Mouse (Mus musculus) heart, embryonic 10.5 days (tissue): ENCODE data around the gene Anks1. TPM values are rescaled to one million over a fixed set of nuclear protein-coding genes. Genes with fewer than 3 reads are reported as not detected.
"Not testable (repeated sequence)": the region's sequence is repeated elsewhere in the genome, so short reads cannot be mapped to it uniquely, and the experiment has no call there.

ENCODE experiments used
- DNase-seq: peaks from one replicate; pipeline ENCODE4 v3.0.0-alpha.2; 2017; ENCODE audit warnings: low spot score
- H3K27ac ChIP-seq: fragments of 300-500 bp; sonication (generic); 2 replicates; pipeline ENCODE4 v1.5.1; 2016; ENCODE audit warnings: mild to moderate bottlenecking
- H3K27me3 ChIP-seq: fragments of 300-500 bp; sonication (generic); 2 replicates; pipeline ENCODE4 v1.6.1; 2016; ENCODE audit warnings: mild to moderate bottlenecking; ENCODE audit not compliant: poor library complexity, insufficient read depth, severe bottlenecking
- H3K36me3 ChIP-seq: fragments of 300-500 bp; sonication (generic); 2 replicates; pipeline ENCODE4 v1.6.1; 2016; ENCODE audit warnings: mild to moderate bottlenecking, moderate library complexity
- H3K4me1 ChIP-seq: fragments of 300-500 bp; sonication (generic); 2 replicates; pipeline ENCODE4 v1.6.1; 2016; ENCODE audit warnings: mild to moderate bottlenecking
- H3K4me3 ChIP-seq: fragments of 300-500 bp; sonication (generic); 2 replicates; pipeline ENCODE4 v1.5.1; 2016; ENCODE audit warnings: mild to moderate bottlenecking, moderate library complexity
- H3K9me3 ChIP-seq: fragments of 300-500 bp; sonication (generic); 2 replicates; pipeline ENCODE4 v1.6.1; 2016; ENCODE audit warnings: mild to moderate bottlenecking, moderate library complexity
- WGBS: fragments of 180-500 bp; shearing (Covaris S2); methylation state at CpG from one replicate; pipeline ENCODE4 v1.1.7; 2016; 5-methylcytosine and 5-hydroxymethylcytosine counted together
- polyA plus RNA-seq: library from polyadenylated mRNA; unstranded; fragments of >200 nt; fragmentation: Nextera tagmentation; extraction: Ambion mirVana; gene quantifications from 2 replicates; pipeline ENCODE4 v1.2.1, GENCODE M21; 2016

Anks1 gene
- polyA plus RNA-seq, 1 experiment from 2014 or later, result 10.4 TPM

DNA sequence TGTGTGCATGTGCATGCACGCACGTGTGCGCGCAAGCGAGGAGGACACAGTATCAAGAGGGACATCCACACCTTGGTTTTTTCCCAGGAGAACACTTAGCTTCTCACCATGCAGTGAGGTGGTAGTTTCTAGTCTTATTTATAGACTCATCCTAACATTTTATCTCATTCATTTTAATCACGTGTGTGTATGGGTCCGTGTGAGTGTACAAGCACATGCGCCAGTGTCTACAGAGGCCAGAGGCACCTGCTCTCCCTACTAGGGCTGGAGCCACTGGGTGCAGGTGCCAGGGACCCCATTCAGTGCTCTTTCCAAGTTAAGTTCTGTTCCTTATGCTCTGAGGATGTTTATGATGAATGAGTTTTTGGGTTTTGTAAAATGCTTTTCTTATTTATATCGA is 48.5 kb downstream of the Anks1 start:
- Histone ChIP-seq H3K4me1 (peaks cover 15% of the 10 kb centered on the region), H3K27ac (no peak overlapping the region), H3K4me3 (no peak overlapping the region), H3K9me3 (no peaks in the 10 kb centered on the region), H3K27me3 (no peaks in the 10 kb centered on the region), H3K36me3 (no peaks in the 10 kb centered on the region)
- 90% methylated on average over 9 of the region's 9 CpGs for WGBS
- no peak for DNase-seq

DNA sequence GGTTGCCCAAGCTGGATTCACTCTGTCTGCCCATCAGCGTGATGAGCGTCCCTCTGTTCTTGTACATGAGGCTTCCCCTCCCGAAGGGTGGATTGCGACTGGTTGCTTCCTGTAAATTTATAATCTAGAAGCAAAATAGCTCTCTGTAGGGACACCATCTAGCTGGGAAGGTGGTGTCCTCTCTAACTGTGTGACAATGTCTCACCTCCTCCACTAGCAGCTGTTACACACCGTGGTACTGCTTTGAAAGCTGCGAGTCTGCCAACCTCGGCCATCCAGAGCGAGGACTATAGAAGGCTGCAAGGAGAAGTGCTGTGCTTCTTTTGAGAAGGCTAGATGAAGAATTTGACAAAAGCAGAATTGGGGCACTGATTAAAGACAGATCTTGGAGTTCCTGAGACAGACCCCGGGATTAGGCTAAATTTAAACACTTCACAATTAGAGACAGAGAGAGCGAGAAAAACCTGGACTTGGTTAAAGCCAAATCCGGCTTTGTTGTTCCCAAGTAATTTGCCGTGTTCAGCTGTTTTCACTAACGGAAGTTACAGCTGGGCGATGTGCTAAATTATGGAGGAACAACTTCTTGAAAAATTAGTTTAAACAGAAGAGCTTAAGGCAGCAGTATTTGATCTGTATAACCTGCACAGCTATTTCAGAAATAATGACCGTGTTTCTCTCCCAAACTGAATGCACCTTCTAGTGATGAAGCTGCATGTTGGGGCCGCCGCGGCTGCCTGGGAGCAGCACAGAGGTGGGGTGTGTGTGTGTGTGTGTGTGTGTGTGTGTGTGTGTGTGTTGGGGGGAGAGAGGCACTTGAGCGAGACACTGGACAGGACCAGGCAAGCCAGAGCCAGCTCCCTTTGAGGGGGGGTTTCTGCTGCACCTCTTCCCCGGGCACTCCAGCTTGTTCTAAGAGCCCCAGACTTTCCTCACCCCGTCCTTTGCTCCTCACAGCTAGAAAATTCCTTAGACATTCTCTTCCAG is 51.3 kb downstream of the Anks1 start:
- no peaks in the 10 kb centered on the region for H3K27me3 ChIP-seq
- no peak overlapping the region for H3K27ac ChIP-seq
- no peaks in the 10 kb centered on the region for H3K36me3 ChIP-seq
- WGBS, result 81% methylated on average over 21 of the region's 21 CpGs
- peaks cover 27% of the 10 kb centered on the region for H3K4me1 ChIP-seq
- DNase-seq, result no peak
- H3K4me3 ChIP-seq, result no peak overlapping the region
- no peaks in the 10 kb centered on the region for H3K9me3 ChIP-seq

GRCm38 (mm10) chr17:27963120-27963519 is 54.0 kb downstream of the Anks1 start:
- not testable (repeated sequence) for H3K27ac ChIP-seq, H3K9me3 ChIP-seq, H3K27me3 ChIP-seq, H3K36me3 ChIP-seq, DNase-seq, H3K4me3 ChIP-seq
- peaks cover 29% of the 10 kb centered on the region for H3K4me1 ChIP-seq
- 84% methylated on average over 7 of the region's 7 CpGs for WGBS

DNA sequence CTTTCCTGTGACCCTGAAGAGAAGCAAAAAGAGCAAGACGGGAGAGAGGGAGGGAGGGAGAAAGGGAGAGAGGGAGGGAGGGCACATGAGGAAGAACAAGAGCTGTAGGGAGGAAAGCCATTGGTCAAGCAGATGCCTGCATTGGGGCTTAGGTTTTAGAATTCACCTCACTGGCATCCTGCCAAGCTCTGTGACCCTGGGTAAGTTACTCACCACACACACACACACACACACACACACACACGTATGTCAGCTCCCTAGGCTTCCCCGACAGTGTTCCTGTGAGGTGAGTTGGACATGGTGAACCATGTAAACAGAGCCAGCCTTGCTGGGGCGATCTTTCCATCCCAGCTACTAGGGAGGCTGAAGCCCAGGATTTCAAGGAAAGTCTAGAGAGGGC is 55.5 kb downstream of the Anks1 start:
- DNase-seq, result no peak
- Histone ChIP-seq H3K9me3 (no peaks in the 10 kb centered on the region), H3K4me1 (peaks cover 42% of the 10 kb centered on the region), H3K27ac (no peak overlapping the region), H3K27me3 (no peaks in the 10 kb centered on the region), H3K36me3 (no peaks in the 10 kb centered on the region), H3K4me3 (no peak overlapping the region)
- 70% methylated on average over 4 of the region's 4 CpGs for WGBS

- H3K27ac ChIP-seq, result no peak overlapping the region
- H3K9me3 ChIP-seq, result no peaks in the 10 kb centered on the region
- H3K27me3 ChIP-seq, result no peaks in the 10 kb centered on the region
- DNase-seq, result no peak
- H3K4me3 ChIP-seq, result no peak overlapping the region
- H3K4me1 ChIP-seq, result peaks cover 49% of the 10 kb centered on the region
- 83% methylated on average over 10 of the region's 10 CpGs for WGBS
- no peaks in the 10 kb centered on the region for H3K36me3 ChIP-seq
Measured at GRCm38 (mm10) chr17:27965292-27965691, 56.2 kb downstream of the Anks1 start.

- H3K4me3 ChIP-seq, result no peak overlapping the region
- no peaks in the 10 kb centered on the region for H3K27me3 ChIP-seq
- 73% methylated on average over 4 of the region's 4 CpGs for WGBS
- peaks cover 48% of the 10 kb centered on the region for H3K4me1 ChIP-seq
- no peaks in the 10 kb centered on the region for H3K36me3 ChIP-seq
- no peak overlapping the region for H3K27ac ChIP-seq
- DNase-seq, result no peak
- no peaks in the 10 kb centered on the region for H3K9me3 ChIP-seq
Measured at GRCm38 (mm10) chr17:27966056-27966455, 57.0 kb downstream of the Anks1 start.

DNA sequence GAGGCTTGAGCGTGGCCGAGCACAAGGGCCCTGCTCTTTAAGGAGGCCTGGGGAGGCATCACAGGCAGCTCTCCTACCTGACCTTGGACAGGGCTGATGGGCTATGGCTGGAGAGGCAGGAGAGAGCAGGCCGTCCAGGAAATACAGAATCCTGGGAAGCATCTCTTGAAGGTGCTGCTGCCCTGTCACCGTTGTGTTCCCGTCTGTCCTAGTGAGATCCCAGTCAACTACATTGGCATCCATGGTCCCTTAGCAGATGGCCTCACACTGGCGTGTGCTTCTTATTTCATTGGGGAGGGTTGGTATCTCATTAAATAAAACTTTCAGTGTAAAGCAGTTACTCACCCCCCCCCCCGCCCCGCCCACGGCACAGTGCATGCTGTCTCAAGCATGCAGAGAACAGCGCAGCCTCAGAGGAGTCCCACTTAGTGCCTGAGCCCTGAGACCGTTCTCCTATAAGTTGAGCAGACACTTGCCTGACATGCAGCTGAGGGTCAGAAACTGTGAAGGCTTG is 57.5 kb downstream of the Anks1 start:
- H3K27ac ChIP-seq, result no peak overlapping the region
- 82% methylated on average over 11 of the region's 11 CpGs for whole genome bisulfite sequencing

DNA sequence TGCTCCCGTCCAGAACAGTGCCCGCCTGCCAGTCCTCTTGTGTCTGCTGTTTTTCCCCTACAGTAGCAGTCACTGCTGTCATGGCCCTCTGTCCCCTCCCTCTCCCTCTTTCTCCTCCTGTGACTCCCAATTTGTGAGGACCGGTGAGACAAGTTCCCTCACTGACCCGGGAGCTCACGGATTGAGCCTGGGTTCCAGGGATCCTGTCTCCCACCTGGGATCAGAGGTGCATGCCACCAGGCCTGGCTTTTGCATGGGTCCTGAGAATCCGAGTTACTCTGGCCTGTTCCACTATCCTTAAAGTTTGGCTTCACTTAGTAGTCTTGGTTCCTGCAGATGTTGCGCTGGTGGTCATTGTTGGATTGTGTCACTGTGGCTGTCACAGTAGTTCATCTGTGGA is 58.4 kb downstream of the Anks1 start:
- Histone ChIP-seq H3K4me1 (peaks cover 49% of the 10 kb centered on the region), H3K4me3 (no peak overlapping the region), H3K36me3 (no peaks in the 10 kb centered on the region), H3K27me3 (no peaks in the 10 kb centered on the region), H3K27ac (no peak overlapping the region), H3K9me3 (no peaks in the 10 kb centered on the region)
- WGBS, result 87% methylated on average over 7 of the region's 7 CpGs
- DNase-seq, result no peak

More for the DNA sequence above, 57.5 kb downstream of the Anks1 start:
- Histone ChIP-seq H3K4me3 (no peak overlapping the region), H3K9me3 (no peaks in the 10 kb centered on the region), H3K4me1 (peaks cover 48% of the 10 kb centered on the region), H3K27me3 (no peaks in the 10 kb centered on the region), H3K36me3 (no peaks in the 10 kb centered on the region)
- DNase-seq, result no peak

DNA sequence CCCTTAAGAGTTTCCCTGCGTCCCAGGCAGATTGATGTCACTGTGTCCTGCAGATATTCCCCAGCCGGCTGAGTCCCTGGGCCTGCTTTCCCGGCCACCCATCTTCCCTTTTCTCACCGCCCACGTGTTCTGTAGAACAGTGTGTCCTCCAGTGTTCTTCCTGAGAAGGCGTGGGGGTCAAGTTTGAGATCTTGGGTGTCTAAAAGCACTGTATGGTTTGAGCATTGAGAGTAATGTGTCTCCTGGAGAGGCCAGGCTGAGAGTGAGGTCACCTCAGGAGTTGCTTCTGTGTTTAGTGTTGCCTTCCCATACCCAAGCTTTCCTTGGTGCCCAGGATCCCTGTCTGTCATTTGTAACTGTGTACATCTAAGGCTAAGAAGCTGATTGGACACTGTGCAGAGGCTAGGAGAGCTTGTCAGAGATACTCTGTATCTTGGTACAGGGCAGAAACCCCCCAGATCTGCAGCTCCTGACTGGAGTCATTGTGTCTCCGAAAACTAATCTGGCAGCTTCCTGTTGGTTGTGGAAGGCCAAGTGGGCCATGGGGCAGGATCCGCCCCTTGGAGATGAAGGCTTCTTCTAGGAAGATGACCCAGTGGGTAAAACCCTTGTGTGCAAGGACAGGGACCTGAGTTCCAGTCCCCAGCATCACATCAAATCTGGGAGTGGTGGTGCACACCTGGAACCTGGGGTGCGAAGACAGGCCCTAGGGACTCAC is 59.1 kb downstream of the Anks1 start:
- DNase-seq, result no peak
- 0 out of 2 replicates have a peak overlapping the region, but pooled peaks have one; percentile 18 for H3K27ac ChIP-seq
- H3K36me3 ChIP-seq, result no peaks in the 10 kb centered on the region
- H3K4me1 ChIP-seq, result peaks cover 48% of the 10 kb centered on the region
- H3K9me3 ChIP-seq, result no peaks in the 10 kb centered on the region
- WGBS, result 69% methylated on average over 9 of the region's 9 CpGs
- no peak overlapping the region for H3K4me3 ChIP-seq
- H3K27me3 ChIP-seq, result no peaks in the 10 kb centered on the region

DNA sequence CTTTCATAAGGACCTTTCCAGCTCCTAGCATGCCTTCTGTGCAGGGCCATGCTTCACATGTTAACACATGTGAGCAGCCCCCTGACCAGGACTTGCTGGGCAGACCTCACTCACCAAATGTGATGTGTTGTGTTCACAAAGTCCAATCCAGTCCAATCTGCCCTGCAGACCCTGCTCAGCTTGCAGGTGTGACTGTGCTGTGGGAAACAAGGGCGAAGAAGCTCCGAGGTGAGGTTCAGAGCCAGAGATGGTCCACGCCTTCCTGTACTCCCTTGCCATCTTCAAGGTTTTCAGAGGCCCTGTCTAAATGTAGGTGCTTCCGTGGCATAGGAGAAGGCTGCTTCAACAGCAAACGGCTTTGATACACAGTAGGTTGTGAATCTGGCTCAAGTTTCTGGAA is 59.8 kb downstream of the Anks1 start:
- no peak for DNase-seq
- Histone ChIP-seq H3K4me1 (peaks cover 44% of the 10 kb centered on the region), H3K9me3 (no peaks in the 10 kb centered on the region), H3K27ac (0 out of 2 replicates have a peak overlapping the region, but pooled peaks have one; percentile 18), H3K36me3 (no peaks in the 10 kb centered on the region), H3K4me3 (no peak overlapping the region), H3K27me3 (no peaks in the 10 kb centered on the region)
- 91% methylated on average over 5 of the region's 5 CpGs for WGBS

DNA sequence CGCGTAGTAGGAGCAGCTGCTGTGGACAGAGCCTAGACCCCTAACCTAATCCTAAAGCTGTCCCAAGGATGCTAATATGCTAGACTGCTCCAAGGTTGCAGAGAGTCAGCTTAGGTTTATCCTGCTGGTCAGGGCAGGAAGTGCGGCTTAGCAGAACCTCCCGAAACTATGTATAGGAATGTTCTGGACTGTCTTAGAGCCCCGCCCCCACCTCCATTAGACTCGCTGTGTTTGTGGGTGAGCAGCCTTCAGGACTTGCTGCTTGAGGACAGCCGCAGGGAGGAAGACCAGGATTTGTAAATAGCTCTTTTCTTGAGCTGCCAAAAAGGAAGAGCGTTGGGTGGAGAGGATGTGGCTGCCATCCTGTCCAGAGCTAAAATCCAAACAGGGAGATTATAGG is 60.3 kb downstream of the Anks1 start:
- H3K27me3 ChIP-seq, result no peaks in the 10 kb centered on the region
- no peaks in the 10 kb centered on the region for H3K36me3 ChIP-seq
- DNase-seq, result no peak
- 72% methylated on average over 8 of the region's 8 CpGs for WGBS
- no peak overlapping the region for H3K27ac ChIP-seq
- H3K4me1 ChIP-seq, result peaks cover 40% of the 10 kb centered on the region
- no peak overlapping the region for H3K4me3 ChIP-seq
- no peaks in the 10 kb centered on the region for H3K9me3 ChIP-seq

- Histone ChIP-seq H3K27me3 (no peaks in the 10 kb centered on the region), H3K36me3 (no peaks in the 10 kb centered on the region), H3K27ac (0 out of 2 replicates have a peak overlapping the region, but pooled peaks have one; percentile 32), H3K4me3 (no peak overlapping the region), H3K9me3 (no peaks in the 10 kb centered on the region), H3K4me1 (peaks cover 35% of the 10 kb centered on the region)
- no peak for DNase-seq
- 75% methylated on average over 5 of the region's 5 CpGs for WGBS
Measured at GRCm38 (mm10) chr17:27969896-27970295, 60.8 kb downstream of the Anks1 start.

- DNase-seq, result no peak
- H3K27ac ChIP-seq, result no peak overlapping the region
- no peaks in the 10 kb centered on the region for H3K9me3 ChIP-seq
- peaks cover 33% of the 10 kb centered on the region for H3K4me1 ChIP-seq
- no peak overlapping the region for H3K4me3 ChIP-seq
- 72% methylated on average over 5 of the region's 5 CpGs for WGBS
- H3K27me3 ChIP-seq, result no peaks in the 10 kb centered on the region
- H3K36me3 ChIP-seq, result no peaks in the 10 kb centered on the region
Measured at GRCm38 (mm10) chr17:27970305-27970704, 61.2 kb downstream of the Anks1 start.
